Mouse (Mus musculus) CH12.LX (cell line): ENCODE measurements around the gene Rbm6. TPM values are rescaled to one million over a fixed set of nuclear protein-coding genes. Genes with fewer than 3 reads are reported as not detected.

Experiments used
- DNase-seq: peaks from one replicate; pipeline ENCODE4 v3.0.0-alpha.2; 2013; ENCODE audit errors: extremely low read depth
- H3K27ac ChIP-seq: 2 replicates; pipeline ENCODE4 v1.5.1; 2012; ENCODE audit warnings: low read depth, mild to moderate bottlenecking, control low read depth, moderate library complexity; ENCODE audit not compliant: insufficient read depth
- H3K27me3 ChIP-seq: replicated peaks from 2 replicates; pipeline ENCODE3; 2012; ENCODE audit warnings: inconsistent platforms
- H3K36me3 ChIP-seq, 2 experiments: replicated peaks in 1 of 2; 2 replicates each; pipeline versions ENCODE3 to v1.6.1; 2012; ENCODE audit warnings: inconsistent platforms in 1 of 2, low read length in 1 of 2, mild to moderate bottlenecking in 1 of 2, mixed read lengths in 1 of 2, moderate library complexity in 1 of 2; ENCODE audit not compliant: control insufficient read depth in 1 of 2, insufficient read depth in 1 of 2
- H3K4me1 ChIP-seq, 2 experiments: 2 replicates each; pipeline ENCODE4 v1.6.1; 2012; ENCODE audit warnings: inconsistent platforms in 1 of 2, moderate library complexity in 1 of 2; ENCODE audit not compliant: insufficient read depth in 2 of 2, control insufficient read depth in 1 of 2
- H3K4me2 ChIP-seq: 2 replicates; pipeline ENCODE4 v1.6.1; 2012; ENCODE audit warnings: low read depth, mild to moderate bottlenecking, control low read depth; ENCODE audit not compliant: poor library complexity, insufficient read depth, severe bottlenecking
- H3K4me3 ChIP-seq, 3 experiments: fragments of 150-350 bp in 1 of 3; sonication (generic) in 1 of 3; replicated peaks in 1 of 3; 2 replicates each; pipeline versions ENCODE3 to v1.5.1; 2011 to 2012; ENCODE audit warnings: low read depth in 2 of 3, low read length in 2 of 3, mild to moderate bottlenecking in 2 of 3, moderate library complexity in 2 of 3, control low read depth in 1 of 3, improper control_type of control experiment in 1 of 3, inconsistent platforms in 1 of 3, mixed read lengths in 1 of 3; ENCODE audit not compliant: poor library complexity in 1 of 3
- H3K79me2 ChIP-seq: replicated peaks from 2 replicates; pipeline ENCODE4 v1.6.1; 2012; ENCODE audit warnings: mild to moderate bottlenecking, moderate library complexity; ENCODE audit not compliant: control insufficient read depth, poor library complexity, insufficient read depth, severe bottlenecking; ENCODE audit errors: extremely low read depth
- H3K9ac ChIP-seq: 2 replicates; pipeline ENCODE4 v1.6.1; 2012; ENCODE audit warnings: low read depth, mild to moderate bottlenecking, control low read depth, moderate library complexity; ENCODE audit not compliant: insufficient read depth
- H3K9me3 ChIP-seq: replicated peaks from 2 replicates; pipeline ENCODE3; 2012; ENCODE audit warnings: low read length, inconsistent platforms, mixed read lengths
- BHLHE40 ChIP-seq: IDR thresholded peaks from 2 replicates; pipeline ENCODE4 v1.6.1; 2011; ENCODE audit warnings: mild to moderate bottlenecking, low read depth, low read length, improper control_type of control experiment
- CHD2 ChIP-seq: IDR thresholded peaks from 2 replicates; pipeline ENCODE4 v1.6.1; 2011; ENCODE audit warnings: low read length, improper control_type of control experiment
- ELF1 ChIP-seq: IDR thresholded peaks from 2 replicates; pipeline ENCODE4 v1.6.1; 2014; ENCODE audit warnings: low read depth, mild to moderate bottlenecking, inconsistent platforms, low read length, improper control_type of control experiment
- EP300 ChIP-seq: IDR thresholded peaks from 2 replicates; pipeline ENCODE4 v1.6.1; 2011; ENCODE audit warnings: low read length, improper control_type of control experiment
- ETS1 ChIP-seq: conservative IDR thresholded peaks from 2 replicates; pipeline ENCODE4 v1.6.1; 2012; ENCODE audit warnings: low read depth, mild to moderate bottlenecking, inconsistent platforms, low read length, improper control_type of control experiment, moderate library complexity
- GABPA ChIP-seq: IDR thresholded peaks from 2 replicates; pipeline ENCODE4 v1.6.1; 2012; ENCODE audit warnings: low read depth, low read length, improper control_type of control experiment, inconsistent platforms; ENCODE audit not compliant: insufficient replicate concordance
- HCFC1 ChIP-seq: IDR thresholded peaks from 2 replicates; pipeline ENCODE4 v1.6.1; 2012; ENCODE audit warnings: low read depth, mild to moderate bottlenecking, inconsistent platforms, low read length, improper control_type of control experiment
- KAT2A ChIP-seq: IDR thresholded peaks from 2 replicates; pipeline ENCODE4 v1.6.1; 2012; ENCODE audit warnings: low read length, improper control_type of control experiment, inconsistent platforms; ENCODE audit not compliant: insufficient replicate concordance
- MAX ChIP-seq: IDR thresholded peaks from 2 replicates; pipeline ENCODE4 v1.6.1; 2011; ENCODE audit warnings: low read length, improper control_type of control experiment
- MAZ ChIP-seq: IDR thresholded peaks from 2 replicates; pipeline ENCODE4 v1.6.1; 2012; ENCODE audit warnings: low read depth, mild to moderate bottlenecking, inconsistent platforms, low read length, improper control_type of control experiment, moderate library complexity
- MXI1 ChIP-seq: IDR thresholded peaks from 2 replicates; pipeline ENCODE4 v1.6.1; 2011; ENCODE audit warnings: mild to moderate bottlenecking, low read depth, low read length, improper control_type of control experiment
- MYC ChIP-seq: IDR thresholded peaks from 2 replicates; pipeline ENCODE4 v1.6.1; 2011; ENCODE audit warnings: low read depth, mild to moderate bottlenecking, improper control_type of control experiment, low read length
- NELFE ChIP-seq: IDR thresholded peaks from 2 replicates; pipeline ENCODE4 v1.6.1; 2011; ENCODE audit warnings: low read depth, low read length, improper control_type of control experiment
- NRF1 ChIP-seq: IDR thresholded peaks from 2 replicates; pipeline ENCODE4 v1.6.1; 2014; ENCODE audit warnings: low read depth, mild to moderate bottlenecking, inconsistent platforms, low read length, improper control_type of control experiment, moderate library complexity
- PAX5 ChIP-seq: IDR thresholded peaks from 2 replicates; pipeline ENCODE4 v1.6.1; 2012; ENCODE audit warnings: low read length, inconsistent platforms, mixed read lengths
- RAD21 ChIP-seq: IDR thresholded peaks from 2 replicates; pipeline ENCODE4 v1.6.1; 2011; ENCODE audit warnings: low read depth, mild to moderate bottlenecking, low read length, improper control_type of control experiment, moderate library complexity
- SIN3A ChIP-seq: IDR thresholded peaks from 2 replicates; pipeline ENCODE4 v1.6.1; 2012; ENCODE audit warnings: low read length, improper control_type of control experiment, inconsistent platforms
- TBP ChIP-seq: conservative IDR thresholded peaks from 2 replicates; pipeline ENCODE4 v1.6.1; 2011; ENCODE audit warnings: low read depth, low read length, improper control_type of control experiment
- TCF12 ChIP-seq: IDR thresholded peaks from 2 replicates; pipeline ENCODE4 v1.6.1; 2014; ENCODE audit warnings: low read depth, mild to moderate bottlenecking, inconsistent platforms, low read length, improper control_type of control experiment
- USF1 ChIP-seq: IDR thresholded peaks from 2 replicates; pipeline ENCODE4 v1.6.1; 2014; ENCODE audit warnings: low read depth, mild to moderate bottlenecking, inconsistent platforms, low read length, improper control_type of control experiment
- ZKSCAN1 ChIP-seq: IDR thresholded peaks from 2 replicates; pipeline ENCODE4 v1.6.1; 2012; ENCODE audit warnings: low read depth, inconsistent platforms, low read length, improper control_type of control experiment, borderline replicate concordance
- dilution Hi-C: fragments of 300-500 bp; cut with MboI; formaldehyde crosslinking; loops from 2 replicates; pipeline ENCODE4 v1.14.3; 2020; ENCODE audit warnings: low sequenced_read_pairs; ENCODE audit not compliant: extremely low pct_unique_long_range_greater_than_20kb, extremely low pct_ligation_motif_present
- in situ Hi-C: fragments of 300-500 bp; cut with MboI; formaldehyde crosslinking; loops from 3 replicates; pipeline ENCODE4 v1.14.3; 2019; ENCODE audit warnings: low sequenced_read_pairs, low pct_ligation_motif_present, low pct_unique_long_range_greater_than_20kb, mixed read lengths
- polyA plus RNA-seq: library from polyadenylated mRNA; unstranded; fragments of >175 nt; gene quantifications from 2 replicates; pipeline ENCODE4 v1.2.1, GENCODE M21; 2012; ENCODE audit warnings: low read depth; ENCODE audit not compliant: insufficient read length
- total RNA-seq, 2 experiments: library from RNA; depleted of rRNA; stranded (reverse); fragments of 300-350 nt in 1 of 2; fragments of >200 nt in 1 of 2; gene quantifications; 2 replicates each; pipeline ENCODE4 v1.2.3; 2012 to 2014

The Rbm6 gene
- total and polyA plus RNA-seq, 3 experiments: 39.1 to 56.6 (median 43.3) TPM

DNA sequence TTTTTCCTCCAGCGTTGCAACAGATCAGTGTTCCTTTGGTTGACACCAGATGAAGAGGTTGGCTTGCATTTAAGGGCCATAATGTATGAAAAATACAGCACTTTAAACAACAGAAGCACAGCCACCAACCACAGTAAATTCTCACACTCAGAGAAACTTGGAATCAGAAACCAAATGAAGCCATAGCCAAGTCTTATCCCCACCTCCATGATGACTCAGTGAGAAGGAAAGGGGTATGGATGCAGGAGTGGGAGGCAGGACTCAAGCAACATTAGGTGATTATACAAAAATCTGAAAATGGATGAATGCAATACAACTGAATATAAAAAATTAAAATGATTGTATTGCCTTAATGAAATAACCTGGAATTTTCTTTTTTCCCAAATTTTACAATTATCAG, 34.2 kb downstream of the Rbm6 start:
- Histone ChIP-seq H3K79me2 (no peaks in the 10 kb centered on the region), H3K4me2 (no peak overlapping the region), H3K4me1 (no peaks in the 10 kb centered on the region), H3K27me3 (no peaks in the 10 kb centered on the region), H3K27ac (no peak overlapping the region), H3K9me3 (no peaks in the 10 kb centered on the region), H3K9ac (no peak overlapping the region), H3K36me3 (peaks cover 14 to 48% of the 10 kb centered on the region in 2 experiments), H3K4me3 (no peak overlapping the region)
- dilution Hi-C loops: no loop called here
- DNase-seq: no peak
- in situ Hi-C loops: no loop called here
- TF ChIP-seq KAT2A: no peak
- no peak for TF ChIP-seq TCF12
- TF ChIP-seq ETS1: no peak
- TF ChIP-seq SIN3A: no peak
- TF ChIP-seq TBP: no peak
- no peak for TF ChIP-seq NELFE
- TF ChIP-seq EP300: no peak
- TF ChIP-seq USF1: no peak
- no peak for TF ChIP-seq ELF1
- TF ChIP-seq GABPA: no peak
- no peak for TF ChIP-seq BHLHE40
- no peak for TF ChIP-seq MXI1
- no peak for TF ChIP-seq ZKSCAN1
- TF ChIP-seq MYC: no peak
- no peak for TF ChIP-seq PAX5
- TF ChIP-seq, all 38 proteins: peak for 0

DNA sequence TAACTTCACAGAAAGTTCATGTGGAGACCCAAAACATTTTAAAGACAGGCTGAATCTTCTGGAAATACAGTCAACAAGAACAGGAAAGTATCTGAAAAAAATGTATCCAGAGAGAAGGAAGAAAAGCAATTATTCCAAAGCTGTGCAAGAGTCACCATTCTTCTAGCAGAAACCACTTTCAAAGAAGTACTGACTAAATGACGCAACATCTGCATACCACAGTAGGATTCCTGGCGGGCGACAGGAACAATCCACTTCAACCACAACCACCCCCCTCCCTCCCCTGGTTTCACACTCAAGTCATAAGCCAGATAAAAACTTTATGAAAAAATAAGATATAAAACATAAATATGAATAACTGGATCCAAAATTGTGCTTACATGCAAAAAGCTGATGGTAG, 39.2 kb downstream of the Rbm6 start:
- H3K4me1 ChIP-seq: no peaks in the 10 kb centered on the region
- no peak overlapping the region for H3K4me3 ChIP-seq
- H3K27ac ChIP-seq: no peak overlapping the region
- dilution Hi-C loops (no loop called here), in situ Hi-C loops (no loop called here)
- no peak overlapping the region for H3K9ac ChIP-seq
- peaks cover 17 to 65% of the 10 kb centered on the region in 2 experiments for H3K36me3 ChIP-seq
- H3K4me2 ChIP-seq: no peak overlapping the region
- no peaks in the 10 kb centered on the region for H3K27me3 ChIP-seq
- DNase-seq: no peak
- no peak for TF ChIP-seq NELFE
- TF ChIP-seq NRF1: no peak
- TF ChIP-seq MAZ: no peak
- TF ChIP-seq GABPA: no peak
- no peak for TF ChIP-seq RAD21
- no peak for TF ChIP-seq CHD2
- no peak for TF ChIP-seq EP300
- TF ChIP-seq HCFC1: no peak
- no peak for TF ChIP-seq MAX
- TF ChIP-seq BHLHE40: no peak
- TF ChIP-seq SIN3A: no peak
- TF ChIP-seq, all 38 proteins: peak for 0
- no peaks in the 10 kb centered on the region for H3K79me2 ChIP-seq
- no peaks in the 10 kb centered on the region for H3K9me3 ChIP-seq
